Mouse (Mus musculus): ENCODE data around the gene Siva1.

Gene Siva1

DNA sequence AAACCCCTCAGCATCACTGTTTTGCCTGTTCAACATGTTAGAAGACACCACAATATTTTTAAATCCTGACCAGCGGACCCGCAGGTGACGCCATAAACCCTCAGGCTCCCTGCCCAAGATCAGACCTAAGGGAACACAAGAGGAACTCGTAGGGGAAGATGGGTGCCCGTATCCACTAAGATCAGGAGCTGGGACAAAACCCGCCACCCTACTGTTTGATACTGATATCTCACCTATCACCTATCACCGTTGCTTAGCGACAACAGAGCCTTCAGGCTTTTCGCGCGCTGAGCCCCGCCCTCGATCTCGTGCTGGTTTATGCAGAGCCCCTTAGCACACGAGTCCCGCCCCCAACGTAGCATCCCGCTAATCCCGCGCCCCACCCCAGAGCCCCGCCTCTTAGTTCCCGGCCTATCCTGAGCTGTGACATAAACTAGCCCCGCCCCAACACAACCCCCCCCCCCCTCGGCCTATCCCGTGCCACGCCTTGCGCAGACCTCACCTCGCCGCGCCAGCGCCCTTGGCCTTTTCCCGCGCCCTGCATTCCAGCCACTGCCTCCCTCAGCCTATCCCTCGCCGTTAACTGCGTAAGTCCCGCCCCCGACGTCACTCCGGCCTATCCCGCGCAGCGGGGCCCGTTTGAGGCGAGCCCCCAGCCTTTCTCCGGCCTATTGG, at the start of gene Siva1:
TSS of gene Siva1 (plus strand) at position 500 of the 675 bp plus-strand sequence.
- peak; percentile 99 for DNase-seq (ENCODE audit: low spot score)

DNA sequence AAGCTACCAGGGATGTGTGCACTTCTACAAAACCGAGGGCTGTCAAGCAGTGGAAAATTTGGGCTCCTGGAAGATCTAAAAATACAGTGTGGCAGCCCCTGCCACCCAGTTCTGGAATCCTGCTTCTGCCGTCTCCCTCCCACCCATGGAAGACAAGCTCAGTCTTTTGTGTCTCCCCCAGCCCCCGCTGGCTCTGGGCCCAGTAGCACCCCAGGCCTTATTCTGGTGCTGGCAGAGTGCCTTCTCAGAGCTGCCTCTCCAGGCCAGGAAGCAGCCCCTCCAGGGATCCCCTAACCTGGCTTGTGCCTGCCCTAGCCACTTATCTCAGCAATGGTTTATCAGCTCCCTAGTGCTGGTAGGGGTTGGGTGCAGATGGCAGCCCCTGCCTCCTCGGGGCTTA, 49.5 kb upstream of the Siva1 start:
- DNase-seq (ENCODE audit: low spot score): no peak

DNA sequence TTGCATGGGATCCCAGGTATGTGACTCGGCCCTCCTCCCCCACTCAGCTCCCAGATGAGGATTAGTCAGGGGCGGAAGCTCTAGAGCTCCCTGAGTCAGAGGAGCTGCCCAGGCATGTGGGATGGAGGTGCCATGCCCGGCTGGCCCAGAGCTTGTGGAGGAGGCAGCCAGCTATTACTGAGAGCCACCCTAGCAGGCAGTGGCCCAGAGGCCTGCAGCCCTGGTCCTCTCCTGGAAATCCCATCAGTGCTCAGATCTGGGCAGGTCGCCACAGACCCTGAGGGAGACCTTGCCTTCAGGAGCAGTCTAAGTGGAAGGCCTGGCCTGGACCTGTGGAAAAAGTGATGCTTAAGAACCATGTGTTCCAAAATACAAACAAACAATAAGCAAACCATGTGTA, 48.9 kb upstream of the Siva1 start:
- no peak for DNase-seq (ENCODE audit: low spot score)

DNA sequence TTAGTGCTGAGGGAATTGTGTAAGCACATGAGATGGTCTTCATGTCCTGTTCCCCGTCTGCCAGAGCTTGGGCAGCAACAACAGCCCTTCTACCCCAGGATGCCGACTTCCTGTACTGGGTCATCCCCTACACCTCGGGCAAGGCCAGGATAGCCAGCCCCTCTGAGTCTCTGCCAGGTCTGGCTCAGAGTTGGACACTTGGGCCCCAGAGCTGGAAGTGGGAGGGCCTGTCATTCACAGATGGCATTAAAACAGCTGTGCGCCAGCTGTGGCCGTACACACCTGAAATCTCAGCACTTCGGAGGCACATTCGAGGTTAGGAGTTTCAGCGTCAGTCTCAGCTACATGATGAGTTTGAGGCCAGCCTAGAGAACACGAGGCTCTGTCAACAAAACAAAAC, 48.0 kb upstream of the Siva1 start:
- DNase-seq (ENCODE audit: low spot score): no peak

DNA sequence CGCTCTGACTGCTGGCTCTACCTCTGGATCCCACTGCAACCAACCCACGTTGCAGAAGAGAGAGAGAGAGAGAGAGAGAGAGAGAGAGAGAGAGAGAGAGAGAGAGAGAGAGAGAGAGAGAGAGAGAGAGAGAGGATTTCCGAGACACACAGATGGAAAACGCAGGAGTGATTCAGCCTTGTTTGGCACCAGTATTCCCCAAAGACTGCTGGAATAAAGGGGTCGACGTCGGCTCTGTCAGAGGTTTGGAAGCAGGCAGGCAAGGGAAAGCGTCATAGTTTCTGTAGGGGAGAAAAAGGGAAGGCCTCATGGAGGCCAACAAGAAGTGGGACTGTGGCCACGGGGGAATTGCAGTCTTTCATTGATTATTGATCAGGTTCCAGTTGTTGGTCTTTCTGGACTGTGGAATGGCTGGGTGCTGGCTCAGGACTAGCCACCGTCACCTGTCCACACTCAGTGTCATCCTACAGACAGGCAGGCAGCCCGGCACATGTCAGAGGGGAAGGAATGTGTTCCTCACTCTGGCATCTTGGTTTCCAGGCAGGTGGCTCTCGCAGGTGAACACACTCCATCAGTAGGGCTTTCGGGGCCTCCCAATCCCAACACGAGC, 47.5 kb upstream of the Siva1 start:
- DNase-seq (ENCODE audit: low spot score): no peak

DNA sequence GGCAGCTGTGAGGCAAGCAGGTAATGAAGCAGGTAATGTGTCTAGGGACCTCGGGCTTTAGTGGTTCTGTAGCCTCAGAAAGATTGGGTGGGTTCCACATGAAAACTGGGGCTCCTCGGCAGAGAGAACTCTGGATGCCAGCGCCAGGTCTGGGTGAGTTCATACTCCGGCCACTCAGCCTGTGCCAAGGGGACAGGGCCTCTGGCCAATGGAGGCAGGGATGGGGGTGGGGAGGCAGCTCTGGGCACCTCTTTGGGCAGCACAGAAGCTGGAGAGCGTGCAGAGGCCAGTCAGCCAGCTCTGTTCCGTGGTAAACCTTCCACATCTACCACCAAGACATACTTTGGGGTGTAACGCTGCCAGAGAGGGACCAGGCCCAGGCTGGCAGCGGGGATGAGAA, 46.9 kb upstream of the Siva1 start:
- no peak for DNase-seq (ENCODE audit: low spot score)

DNA sequence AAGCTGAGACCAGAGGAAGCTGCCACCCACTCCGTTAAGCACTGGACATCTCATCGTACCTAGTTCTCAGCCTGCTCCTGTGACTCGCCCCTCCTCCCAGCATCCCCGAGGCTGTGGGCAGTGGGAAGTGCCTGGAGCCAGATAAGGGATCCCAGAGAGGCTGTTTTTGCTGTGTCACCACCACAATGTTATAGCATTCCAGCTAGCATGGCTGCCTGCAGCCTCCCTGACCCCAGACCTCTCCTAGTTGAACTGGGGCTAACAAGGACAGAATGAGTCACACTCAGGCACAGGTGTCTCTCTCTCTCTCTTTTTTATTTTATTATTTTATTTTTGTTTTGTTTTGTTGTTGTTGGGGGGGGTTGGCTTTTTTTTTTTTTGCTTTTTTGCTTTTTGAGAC, 45.3 kb upstream of the Siva1 start:
- DNase-seq (ENCODE audit: low spot score): peak; percentile 27

DNA sequence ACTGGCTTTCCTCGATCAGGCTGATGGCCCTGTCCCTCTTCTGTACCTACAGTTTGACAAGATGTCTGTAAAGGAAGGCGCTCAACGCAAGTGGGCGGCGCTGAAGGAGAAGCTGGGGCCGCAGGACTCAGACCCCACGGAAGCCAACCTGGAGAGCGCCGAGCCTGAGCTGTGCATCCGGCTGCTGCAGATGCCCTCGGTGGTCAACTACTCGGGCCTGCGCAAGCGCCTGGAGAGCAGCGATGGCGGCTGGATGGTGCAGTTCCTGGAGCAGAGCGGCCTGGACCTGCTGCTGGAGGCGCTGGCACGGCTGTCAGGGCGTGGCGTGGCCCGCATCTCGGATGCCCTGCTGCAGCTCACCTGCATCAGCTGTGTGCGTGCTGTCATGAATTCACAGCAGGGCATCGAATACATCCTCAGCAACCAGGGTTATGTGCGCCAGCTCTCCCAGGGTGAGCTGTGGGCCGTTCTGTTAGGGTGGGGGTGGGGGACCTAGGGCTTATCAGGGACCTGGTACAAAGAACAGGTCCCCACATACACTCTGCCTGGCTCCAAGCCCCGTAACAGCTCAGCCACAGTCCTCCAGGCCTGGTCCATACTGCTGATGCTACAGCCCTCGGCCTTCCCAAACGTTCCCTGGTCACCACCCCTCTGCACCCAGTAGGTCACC, 44.4 kb upstream of the Siva1 start:
- DNase-seq (ENCODE audit: low spot score): no peak

DNA sequence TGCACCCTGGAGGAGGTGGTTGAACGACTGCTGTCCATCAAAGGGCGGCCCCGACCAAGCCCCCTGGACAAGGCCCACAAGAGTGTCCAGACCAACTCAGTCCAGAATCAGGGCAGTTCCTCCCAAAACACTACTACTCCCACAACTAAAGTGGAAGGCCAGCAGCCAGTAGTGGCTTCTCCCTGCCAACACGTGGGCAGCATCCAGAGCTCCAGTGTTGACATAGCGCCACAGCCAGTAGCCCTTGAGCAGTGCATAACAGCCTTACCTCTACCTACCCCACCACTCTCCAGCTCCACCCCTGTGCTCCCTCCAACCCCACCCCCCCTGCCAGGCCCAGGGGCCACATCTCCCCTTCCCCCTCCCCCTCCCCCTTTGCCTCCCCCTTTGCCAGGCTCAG, 40.5 kb upstream of the Siva1 start:
- no peak for DNase-seq (ENCODE audit: low spot score)

DNA sequence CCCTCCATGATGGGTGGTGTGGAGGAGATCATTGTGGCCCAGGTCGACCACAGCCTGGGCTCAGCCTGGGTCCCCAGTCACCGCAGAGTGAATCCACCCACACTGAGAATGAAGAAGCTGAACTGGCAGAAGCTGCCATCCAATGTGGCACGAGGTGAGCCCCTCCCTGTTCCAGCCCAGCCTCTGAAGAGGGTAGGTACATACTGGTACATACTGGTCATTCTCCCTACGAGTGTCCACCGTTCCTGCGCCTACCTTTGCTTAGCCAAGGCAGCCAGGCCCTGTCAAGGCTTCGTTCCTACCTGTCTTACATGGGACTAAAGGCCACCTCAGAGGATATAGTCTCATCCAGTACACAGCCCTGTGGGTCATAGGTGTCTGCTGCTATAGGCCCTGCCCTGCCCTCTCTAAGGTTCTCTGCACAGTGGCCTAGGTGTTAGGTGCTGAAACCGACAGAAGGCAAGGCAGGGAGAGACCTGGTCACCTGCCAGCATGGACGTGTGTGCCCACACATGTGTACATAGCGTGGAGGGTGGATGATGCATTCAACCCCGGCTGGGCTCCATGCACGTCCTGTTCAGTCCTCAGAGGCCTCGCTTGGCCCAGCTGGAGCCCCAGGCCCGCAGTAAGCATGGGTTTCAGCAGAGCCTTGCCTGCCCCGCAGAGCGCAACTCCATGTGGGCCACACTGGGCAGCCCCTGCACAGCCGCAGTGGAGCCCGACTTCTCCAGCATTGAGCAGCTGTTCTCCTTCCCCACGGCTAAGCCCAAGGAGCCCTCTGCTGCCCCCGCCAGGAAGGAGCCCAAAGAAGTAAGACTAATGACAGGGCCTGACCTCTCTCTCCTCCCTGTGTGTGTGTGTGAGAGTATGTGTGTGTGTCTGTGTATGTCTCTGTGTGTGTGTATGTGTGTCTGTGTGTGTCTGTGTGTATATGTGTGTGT, 39.5 kb upstream of the Siva1 start:
- peak; percentile 78 for DNase-seq (ENCODE audit: low spot score)

DNA sequence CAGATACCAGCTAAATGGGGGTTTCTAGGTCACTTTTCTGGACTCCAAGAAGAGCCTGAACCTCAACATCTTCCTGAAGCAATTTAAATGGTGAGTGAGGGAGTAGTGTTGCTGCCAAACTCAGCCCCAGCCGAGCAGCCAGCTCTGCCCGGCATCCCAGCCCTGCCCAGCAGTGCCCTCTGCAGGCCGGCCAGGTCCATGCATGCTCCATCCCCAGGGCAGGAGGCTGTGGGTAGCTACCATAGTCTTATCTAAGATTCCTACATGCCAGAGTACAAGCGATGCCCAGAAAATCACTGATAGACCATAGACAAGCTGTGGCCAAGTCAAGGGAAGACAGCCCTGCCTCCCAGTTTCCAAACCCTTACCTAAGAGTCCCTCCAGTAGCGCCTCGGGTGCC, 38.7 kb upstream of the Siva1 start:
- peak; percentile 69 for DNase-seq (ENCODE audit: low spot score)

DNA sequence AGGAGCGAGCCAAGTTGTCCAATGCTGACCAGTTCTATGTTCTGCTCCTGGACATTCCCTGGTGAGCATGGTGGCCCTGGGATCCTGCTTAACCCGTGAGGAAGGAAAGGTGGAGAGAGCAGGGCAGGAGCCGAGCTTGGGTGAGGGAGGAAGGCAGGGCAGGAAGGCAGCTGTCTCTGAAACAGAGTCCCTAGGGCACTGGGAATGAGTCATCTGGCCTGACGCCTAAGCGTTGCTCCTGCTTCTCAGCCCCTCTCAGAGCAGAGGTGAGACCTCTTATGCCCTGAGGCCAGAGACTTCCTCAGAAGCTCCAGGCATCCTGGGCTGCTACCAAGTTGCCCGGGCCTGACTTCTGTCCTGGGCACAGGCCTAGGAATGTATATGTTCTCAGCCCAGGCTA, 37.5 kb upstream of the Siva1 start:
- DNase-seq (ENCODE audit: low spot score): no peak

DNA sequence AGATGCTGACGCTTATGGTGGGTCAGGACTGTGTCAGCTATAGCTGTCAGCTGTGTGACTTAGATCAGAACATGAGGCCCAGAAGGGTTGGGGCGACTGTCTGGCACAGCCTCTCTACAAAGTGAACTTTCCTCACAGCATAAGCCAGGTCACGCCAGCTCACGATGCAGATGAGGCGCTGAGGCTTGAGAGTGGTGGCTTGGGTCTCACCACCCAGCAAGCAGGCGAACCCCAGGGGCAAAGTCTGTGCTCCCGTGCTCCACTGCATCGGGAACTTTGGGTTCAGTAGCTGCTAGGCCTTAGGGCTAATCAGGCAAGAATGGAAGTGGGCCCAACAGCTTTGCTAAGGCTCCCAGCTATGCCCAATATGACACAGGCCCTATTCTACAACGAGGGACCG, 35.4 kb upstream of the Siva1 start:
- DNase-seq (ENCODE audit: low spot score): no peak

DNA sequence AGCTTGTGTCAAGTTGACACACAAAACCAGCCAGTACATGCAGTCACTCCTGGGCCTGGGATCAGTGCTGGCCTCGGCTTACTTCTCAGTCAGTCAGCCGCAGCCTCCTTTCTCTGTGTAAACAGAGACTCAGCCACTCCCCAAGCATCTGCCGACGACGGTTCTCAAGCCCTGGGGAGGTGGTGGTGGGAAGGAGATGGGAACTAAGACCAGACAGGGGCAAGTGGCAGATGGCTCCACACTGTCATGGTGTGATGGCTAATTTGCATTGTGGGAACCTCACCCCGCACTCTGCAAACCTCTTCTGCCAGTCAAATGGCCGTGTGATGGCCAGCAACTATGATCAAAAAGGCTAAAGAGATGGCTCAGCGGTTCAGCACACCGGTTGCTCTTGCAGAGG, 27.8 kb upstream of the Siva1 start:
- DNase-seq (ENCODE audit: low spot score): no peak

DNA sequence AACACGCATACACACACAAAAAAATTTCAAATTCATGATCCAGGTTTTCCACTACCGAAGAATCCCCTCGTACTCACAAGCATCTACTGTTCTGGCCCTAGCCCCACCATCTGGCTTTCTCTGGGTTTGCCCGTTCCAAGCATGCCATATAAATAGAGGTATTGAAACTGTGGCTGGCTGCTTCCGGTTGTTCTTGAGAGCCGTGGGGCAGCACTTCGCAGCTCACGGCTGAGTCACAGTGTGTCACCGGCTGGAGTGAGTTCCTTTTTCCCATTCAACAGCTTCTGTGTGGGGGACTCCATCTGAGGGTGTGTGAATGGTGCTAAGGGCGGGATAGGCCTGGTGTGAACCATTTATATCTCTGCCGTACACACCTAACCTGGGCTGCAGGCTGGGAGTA, 27.3 kb upstream of the Siva1 start:
- no peak for DNase-seq (ENCODE audit: low spot score)

DNA sequence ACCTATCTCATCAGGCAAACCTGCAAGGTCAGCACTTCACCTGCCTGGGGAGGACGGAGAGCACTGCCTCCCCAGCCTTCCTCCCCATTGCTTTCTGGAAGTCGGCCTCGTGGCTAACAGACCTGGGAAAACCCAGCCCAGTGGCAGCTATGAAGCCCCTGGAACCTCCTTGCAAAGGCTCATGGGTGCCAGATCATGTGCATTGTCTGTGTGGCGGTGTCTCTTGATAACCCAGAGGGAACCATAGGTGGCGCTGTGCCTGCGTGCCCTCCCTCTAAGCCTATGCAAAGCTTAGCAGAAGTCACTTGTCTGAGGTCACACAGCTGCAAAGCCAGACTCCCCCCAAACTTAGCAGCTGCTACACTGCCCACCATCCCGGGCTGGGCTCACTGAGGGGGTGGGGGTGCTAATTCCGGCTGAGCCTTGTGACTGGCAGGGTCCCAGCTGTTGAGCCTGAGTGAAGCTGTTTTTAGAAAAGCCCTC, 26.5 kb upstream of the Siva1 start:
- peak; percentile 92 for DNase-seq (ENCODE audit: low spot score)

DNA sequence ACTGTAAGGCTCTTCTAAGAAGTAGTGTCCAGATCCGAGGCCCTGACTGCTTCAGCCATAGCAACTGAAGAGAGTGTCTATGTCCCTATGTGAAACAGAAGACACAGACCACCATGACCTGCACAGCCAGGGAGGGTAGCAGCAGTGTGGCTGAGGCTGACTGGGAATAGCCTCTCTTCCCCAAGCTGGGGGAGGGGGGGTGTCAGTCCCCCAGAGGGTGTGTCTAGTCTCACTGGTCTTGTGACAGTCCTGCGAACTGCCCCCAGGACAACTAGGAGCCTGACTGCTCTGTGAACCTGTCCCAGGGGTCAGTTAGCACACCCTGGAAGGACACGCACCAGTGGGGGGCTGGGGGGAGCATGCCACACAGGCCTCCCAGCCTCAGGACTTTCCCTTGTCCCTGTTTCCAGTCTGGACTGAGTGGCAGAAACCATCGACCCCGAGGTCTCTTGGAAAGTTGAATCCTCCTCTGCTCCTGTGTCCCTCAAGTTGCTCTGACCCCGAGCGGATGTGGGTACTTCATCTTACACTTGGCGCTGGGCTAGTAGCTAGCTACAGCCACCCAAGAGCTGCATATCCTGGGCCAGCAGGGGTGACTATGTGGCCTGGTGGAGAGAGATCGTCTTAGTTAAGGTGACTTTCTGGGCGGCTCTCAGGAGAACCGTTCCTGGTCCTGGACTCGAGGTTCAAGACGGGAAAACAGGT, 25.3 kb upstream of the Siva1 start:
- DNase-seq (ENCODE audit: low spot score): peak; percentile 35

DNA sequence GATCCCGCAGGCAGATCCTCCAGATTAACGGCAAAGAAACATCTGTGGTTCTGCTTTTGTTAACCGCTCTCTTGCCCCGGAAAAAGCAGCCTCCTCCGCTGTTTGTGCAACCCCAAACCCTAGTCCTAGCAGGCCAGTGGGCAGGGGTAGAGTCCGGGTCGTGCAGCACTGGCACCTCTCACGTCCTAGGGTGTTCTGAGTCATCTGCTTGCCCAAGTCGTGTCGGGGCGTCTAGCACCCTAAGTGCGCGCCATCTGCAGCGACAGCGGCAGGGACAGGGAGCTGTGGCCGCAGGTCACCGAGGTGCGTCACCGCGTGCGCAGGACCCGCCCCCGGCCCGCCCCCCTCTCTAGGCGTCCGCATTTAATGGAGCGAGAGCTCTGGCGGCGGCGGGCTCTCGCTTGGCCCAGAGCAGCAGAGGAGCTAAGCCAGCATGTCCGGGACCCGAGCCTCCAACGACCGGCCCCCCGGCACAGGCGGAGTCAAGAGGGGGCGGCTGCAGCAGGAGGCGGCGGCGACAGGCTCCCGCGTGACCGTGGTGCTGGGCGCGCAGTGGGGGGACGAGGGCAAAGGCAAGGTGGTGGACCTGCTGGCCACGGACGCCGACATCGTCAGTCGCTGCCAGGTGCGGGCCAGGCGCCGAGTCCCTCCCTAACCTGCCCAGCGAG, 24.7 kb upstream of the Siva1 start, which contains the start of gene Adssl1:
TSS of gene Adssl1 (plus strand) at position 360 of the 668 bp plus-strand sequence.
- DNase-seq (ENCODE audit: low spot score): peak; percentile 73

DNA sequence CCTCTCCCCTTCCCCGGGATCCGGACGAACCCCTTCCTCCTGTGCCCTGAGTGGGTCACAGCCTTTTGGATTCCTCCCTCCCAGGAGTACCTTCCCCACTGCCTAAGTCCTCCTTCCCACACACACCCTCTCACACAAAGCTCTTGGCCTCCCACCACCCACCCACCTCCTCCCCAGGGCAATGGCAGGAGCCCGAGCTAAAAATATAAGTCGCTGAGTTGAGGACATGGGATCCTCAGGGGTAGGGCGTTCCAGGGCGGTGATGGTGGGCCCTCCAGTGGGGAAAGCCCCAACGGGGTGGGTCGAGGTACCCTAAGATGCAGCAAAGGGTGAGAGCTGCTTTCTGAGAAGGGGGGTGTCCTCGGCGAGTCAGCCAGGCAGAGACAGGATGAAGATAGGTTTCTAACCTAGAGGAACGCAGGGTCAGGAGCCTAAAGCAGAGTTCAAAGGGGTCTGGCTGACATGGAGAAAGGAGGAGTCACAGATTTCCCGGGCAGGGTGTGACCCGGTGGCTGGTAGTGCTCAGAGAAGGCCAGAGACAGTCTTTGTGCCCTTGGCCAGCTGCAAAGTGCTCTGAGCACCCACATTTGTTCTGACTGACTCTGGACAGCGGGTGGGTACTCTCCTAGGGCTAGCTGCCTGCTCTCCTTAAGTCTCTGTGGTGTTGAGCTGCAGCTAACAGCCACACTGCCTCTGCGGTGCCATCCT, 24.0 kb upstream of the Siva1 start:
- DNase-seq (ENCODE audit: low spot score): peak; percentile 33

DNA sequence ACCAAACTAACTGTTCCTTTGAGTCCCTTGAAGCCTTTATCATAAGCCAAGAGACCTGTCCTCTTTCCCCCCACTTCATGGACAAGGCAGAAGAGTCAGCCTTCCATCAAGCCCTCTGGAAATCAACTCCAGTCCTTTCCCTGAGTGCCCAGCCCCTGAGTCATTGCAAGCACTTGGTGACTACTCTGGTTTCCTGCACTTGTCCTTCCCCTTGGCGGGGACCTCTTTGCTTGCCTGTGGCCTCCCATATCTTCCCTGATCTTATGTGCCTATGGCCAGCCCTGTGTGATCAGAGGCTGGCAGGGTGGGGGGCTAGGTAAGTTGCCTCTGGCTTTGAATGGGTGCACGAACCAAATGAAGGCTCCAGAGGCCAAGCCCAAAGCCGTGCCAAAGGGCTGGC, 22.6 kb upstream of the Siva1 start:
- no peak for DNase-seq (ENCODE audit: low spot score)
